Mouse (Mus musculus) liver, adult 2 months (tissue): Measurements from ENCODE around the gene Adh4.

ENCODE experiments used
- CTCF ChIP-seq: fragments of 200-500 bp; IDR thresholded peaks from 2 replicates; pipeline ENCODE4 v1.5.1; 2011; ENCODE audit warnings: low read depth, low read length, control low read depth
- POLR2A ChIP-seq: fragments of 200-500 bp; IDR thresholded peaks from 2 replicates; pipeline ENCODE4 v1.6.1; 2011; ENCODE audit warnings: low read length, control low read depth; ENCODE audit not compliant: insufficient read depth; ENCODE audit errors: extremely low read depth

- TF ChIP-seq CTCF (no peak), POLR2A (no peak)
Observed at GRCm38 (mm10) chr3:138375148-138375547, 40.1 kb upstream of the Adh4 start.
